Mouse (Mus musculus) mature B cell (primary cell): Measurements from ENCODE around the gene Otog.

Source experiments
- in situ Hi-C: fragments of 300-500 bp; cut with MboI; formaldehyde crosslinking; loops from 2 replicates; pipeline ENCODE4 v1.14.3; 2019

Otog gene

GRCm38 (mm10) chr7:46240696-46241095, at the start of gene Otog:
Otog (plus strand) TSS chr7:46240987.
- in situ Hi-C loops, result no loop called here

GRCm38 (mm10) chr7:46195356-46195755, 45.4 kb upstream of the Otog start:
- in situ Hi-C loops, result no loop called here

GRCm38 (mm10) chr7:46200021-46200420, 40.8 kb upstream of the Otog start:
- in situ Hi-C loops, result no loop called here

GRCm38 (mm10) chr7:46201649-46202048, 39.1 kb upstream of the Otog start:
- in situ Hi-C loops, result no loop called here

DNA sequence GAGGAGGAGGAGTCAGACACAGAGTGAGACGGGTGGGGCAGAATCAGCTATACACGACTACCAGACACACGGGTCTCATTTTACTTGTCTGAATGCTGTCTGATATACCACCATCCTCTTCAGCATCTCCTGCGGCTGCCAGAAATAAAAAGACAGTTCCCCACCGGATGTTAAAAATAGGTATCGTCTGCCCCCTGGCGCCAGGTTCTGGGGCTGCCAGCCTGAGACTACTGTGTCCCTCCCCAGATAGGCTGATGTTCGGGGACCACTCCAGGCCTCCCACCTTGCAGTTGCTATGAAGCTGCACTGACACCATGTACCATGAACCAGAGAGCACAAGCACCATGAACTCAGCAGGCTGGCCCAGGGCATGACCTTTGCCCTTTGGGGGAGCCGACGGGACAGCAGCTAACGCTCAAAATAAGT, 36.7 kb upstream of the Otog start:
- in situ Hi-C loops, result no loop called here

- in situ Hi-C loops, result no loop called here
Measured at GRCm38 (mm10) chr7:46204775-46205174, 36.0 kb upstream of the Otog start.

GRCm38 (mm10) chr7:46208131-46208530, 32.7 kb upstream of the Otog start:
- in situ Hi-C loops, result no loop called here

GRCm38 (mm10) chr7:46210276-46210675, 30.5 kb upstream of the Otog start:
- in situ Hi-C loops, result no loop called here

DNA sequence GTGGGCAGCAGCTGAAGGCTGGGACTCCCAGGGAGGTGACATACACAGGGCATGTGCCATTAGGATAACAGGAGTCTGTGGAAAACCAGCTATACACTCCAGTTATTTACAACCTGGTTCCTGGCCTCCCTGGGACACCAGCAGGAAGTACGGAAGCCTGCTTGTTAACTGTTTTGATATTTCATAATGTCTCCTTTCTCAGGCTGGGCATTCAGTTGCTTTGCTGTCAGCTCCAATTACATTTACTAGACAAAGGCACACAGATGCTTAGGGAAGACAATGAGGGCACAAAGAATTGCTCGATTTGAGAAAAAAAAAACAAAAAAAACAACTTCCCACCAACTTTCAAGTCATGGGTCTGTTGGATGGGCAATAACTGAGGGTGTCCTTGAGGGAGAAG, 24.3 kb upstream of the Otog start:
- in situ Hi-C loops, result no loop called here

- in situ Hi-C loops, result no loop called here
Measured at GRCm38 (mm10) chr7:46218415-46218814, 22.4 kb upstream of the Otog start.

DNA sequence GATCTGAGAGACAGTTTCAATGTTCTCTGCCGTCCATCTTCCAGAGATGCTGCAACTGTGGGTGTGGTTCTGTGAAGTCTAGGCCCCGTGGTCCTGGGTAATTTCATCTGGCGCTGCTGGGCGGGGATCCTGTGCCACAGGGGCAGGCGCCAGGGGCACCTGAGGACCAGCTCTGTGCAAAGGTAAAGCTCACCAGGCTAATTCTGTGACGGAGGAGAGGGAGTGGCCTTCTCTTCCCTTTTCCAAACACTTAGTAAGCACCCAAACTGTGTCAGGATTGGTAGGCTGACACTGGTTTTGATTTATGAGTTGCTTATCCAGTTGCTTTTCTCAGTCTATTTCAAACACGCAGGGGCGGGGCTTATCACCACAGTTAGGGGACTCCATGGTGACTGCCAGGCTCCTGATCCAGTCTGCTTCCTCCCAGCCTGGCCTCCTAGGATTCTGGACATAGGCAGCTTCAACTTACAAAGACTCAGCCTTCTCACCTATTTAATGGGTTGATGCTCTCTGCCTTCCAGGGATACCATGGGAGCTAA, 20.1 kb upstream of the Otog start:
- in situ Hi-C loops, result no loop called here

- in situ Hi-C loops, result no loop called here
Measured at GRCm38 (mm10) chr7:46226253-46226652, 14.5 kb upstream of the Otog start.

GRCm38 (mm10) chr7:46226936-46227335, 13.9 kb upstream of the Otog start:
- in situ Hi-C loops, result no loop called here

GRCm38 (mm10) chr7:46235948-46236347, 4.8 kb upstream of the Otog start:
- in situ Hi-C loops, result no loop called here

- in situ Hi-C loops, result no loop called here
Measured at GRCm38 (mm10) chr7:46236363-46236762, 4.4 kb upstream of the Otog start.

DNA sequence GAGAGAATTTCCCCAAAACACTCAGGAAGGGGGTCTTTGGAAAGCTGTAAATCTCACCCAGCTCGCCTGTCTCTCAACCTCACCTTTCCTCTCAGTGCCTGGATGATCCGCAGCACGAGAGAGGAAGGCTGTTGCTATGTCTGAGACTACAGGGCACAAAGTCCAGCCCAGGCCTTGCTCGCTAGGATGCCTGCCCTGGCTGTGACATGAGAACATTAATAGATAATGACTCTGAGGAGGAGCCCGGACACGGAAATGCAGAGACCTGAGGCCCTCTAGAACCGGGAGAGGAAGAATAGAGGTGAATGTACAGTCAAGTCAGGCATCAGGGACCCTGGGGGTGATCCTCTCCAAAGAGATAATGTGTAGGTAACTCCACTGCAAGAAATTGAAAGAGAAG, 3.6 kb upstream of the Otog start:
- in situ Hi-C loops, result no loop called here

DNA sequence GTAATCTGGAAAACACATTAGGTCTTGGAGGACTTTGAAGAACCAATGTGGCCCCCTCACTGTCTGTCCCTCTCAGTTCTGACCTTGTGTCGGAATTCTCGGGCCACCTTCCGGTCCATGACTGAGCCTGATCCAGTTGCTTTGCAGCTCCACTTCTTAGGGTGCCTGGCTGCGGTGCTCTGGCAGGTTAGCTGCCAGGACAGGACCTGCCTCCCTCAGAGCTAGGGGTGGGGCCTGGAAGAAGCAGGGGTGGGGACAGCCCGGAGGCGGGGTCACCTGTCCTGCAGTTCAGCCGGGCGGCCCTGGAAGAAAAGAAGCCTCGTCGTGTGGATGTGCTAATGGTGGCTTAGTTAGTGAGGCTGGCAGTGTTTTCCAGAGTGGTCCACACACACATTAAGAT, 2.4 kb upstream of the Otog start, which contains the start of gene Ush1c:
TSS of gene Ush1c (minus strand) at position 158 of the 400 bp plus-strand sequence.
- in situ Hi-C loops, result no loop called here

DNA sequence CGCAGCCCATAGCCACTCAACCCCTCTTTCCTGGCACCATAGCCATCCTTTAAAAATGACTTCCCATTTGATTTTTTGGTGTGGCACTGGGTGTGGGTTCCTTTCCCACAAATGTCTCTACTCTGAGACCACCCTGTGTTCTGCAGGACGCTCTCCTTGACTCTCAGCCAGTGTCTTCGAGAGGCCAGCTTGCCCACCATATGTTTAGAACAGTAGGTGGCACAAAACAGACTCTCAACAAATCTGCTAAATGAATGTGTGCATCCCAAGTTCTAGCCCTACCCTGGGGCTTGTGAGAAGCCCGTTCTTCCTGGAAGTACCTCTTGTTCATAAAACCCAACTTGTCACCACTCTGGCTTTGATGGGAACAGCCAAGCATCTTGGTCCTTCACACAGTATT, 696 bp upstream of the Otog start:
- in situ Hi-C loops, result no loop called here

DNA sequence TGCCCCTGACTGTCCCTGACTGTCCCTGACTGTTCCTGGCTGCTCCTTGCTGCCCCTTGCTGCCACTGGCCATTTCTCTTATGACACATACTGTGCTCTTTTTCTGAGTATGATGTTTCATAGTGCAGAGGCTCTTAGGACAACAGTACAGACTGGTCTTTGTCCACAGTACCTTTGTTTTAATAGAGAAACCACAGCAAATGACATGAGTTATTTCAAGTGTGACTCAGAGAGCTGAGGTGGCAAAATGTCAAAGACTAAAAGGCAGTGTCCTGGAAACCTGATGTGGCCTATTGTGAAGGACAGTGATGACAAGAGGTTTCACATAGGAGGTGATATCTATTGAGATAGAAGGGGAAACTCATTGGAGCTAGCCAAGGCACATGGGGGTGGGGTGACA, 6.1 kb downstream of the Otog start:
- in situ Hi-C loops, result no loop called here

GRCm38 (mm10) chr7:46247606-46248005, 6.8 kb downstream of the Otog start:
- in situ Hi-C loops, result no loop called here

DNA sequence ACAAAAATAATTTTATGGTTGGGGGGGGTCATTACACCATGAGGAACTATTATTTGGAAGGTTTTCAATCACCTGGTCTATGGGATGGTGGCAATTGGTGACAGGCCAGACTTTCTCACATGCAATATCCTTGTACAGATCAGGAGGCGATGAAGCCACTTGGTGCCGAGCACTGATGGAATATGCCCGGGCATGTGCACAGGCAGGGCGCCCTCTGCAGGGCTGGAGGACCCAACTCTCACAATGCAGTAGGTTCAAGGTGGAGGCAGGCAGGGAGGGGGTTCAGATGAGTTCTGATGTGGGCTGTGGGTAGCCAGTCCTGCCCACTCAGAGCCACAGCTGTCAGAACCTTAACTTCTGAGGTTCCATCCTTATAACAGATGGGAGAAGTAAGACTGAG, 11.1 kb downstream of the Otog start:
- in situ Hi-C loops, result no loop called here

GRCm38 (mm10) chr7:46276156-46276555, 35.4 kb downstream of the Otog start:
- in situ Hi-C loops, result no loop called here

DNA sequence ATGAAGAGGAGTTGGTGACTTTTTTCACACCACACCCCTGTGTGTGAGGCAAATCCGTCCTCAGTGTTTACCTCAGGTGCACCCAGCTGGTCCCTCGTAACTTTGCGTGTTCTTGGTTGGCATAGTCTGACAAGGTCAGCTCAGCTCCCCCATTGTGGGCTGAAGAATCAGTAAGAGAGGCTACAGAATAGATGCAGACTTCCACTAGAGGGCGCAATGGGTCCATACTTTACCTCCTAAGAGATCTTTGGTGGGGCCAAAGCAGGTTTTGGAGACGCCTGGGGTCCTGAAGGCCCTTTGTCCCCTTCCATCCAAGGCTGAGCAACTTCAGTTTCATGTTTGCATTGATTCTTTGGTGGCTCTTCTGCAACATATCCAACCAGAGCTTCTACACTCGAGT, 39.2 kb downstream of the Otog start:
- in situ Hi-C loops, result no loop called here

- in situ Hi-C loops, result no loop called here
Measured at GRCm38 (mm10) chr7:46280896-46281295, 40.1 kb downstream of the Otog start.

GRCm38 (mm10) chr7:46282276-46282675, 41.5 kb downstream of the Otog start:
- in situ Hi-C loops, result no loop called here
